Mouse (Mus musculus): ENCODE data around the gene Fez1.

DNA sequence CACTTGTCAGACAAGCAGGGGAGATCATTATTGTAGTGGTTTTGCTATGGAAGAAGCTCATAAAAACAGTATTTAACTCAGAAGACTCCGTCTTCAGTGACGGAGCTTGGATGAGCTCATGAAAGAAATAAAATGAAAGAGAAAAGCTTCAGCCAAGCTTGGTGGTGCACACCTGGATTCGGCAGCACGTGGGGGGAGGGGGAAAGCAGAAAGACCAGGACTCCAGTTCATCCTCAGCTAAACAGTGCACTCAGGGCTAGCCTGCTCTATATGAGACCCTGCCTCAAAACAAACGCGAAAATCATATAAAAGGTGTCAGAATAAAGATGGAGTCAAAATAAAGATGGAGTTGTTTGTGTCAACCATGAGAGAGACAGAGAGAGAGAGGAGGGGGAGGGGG, 18.3 kb upstream of the Fez1 start:
- TF ChIP-seq GATA1 (IDR thresholded peaks at IDR 0.05; ENCODE audit: borderline replicate concordance, low read length) = no peak
- no peak for TF ChIP-seq FLI1 (IDR thresholded peaks at IDR 0.05; ENCODE audit: low read length)
